Mouse (Mus musculus) cerebellum, adult 9-11 months (tissue): ENCODE data around the gene Ccdc15.
A peak's percentile ranks its signal among the peaks of the same experiment; 100 is the strongest.

Source experiments
- DNase-seq: peaks from one replicate; pipeline ENCODE4 v3.0.0; 2022

Ccdc15 gene

DNA sequence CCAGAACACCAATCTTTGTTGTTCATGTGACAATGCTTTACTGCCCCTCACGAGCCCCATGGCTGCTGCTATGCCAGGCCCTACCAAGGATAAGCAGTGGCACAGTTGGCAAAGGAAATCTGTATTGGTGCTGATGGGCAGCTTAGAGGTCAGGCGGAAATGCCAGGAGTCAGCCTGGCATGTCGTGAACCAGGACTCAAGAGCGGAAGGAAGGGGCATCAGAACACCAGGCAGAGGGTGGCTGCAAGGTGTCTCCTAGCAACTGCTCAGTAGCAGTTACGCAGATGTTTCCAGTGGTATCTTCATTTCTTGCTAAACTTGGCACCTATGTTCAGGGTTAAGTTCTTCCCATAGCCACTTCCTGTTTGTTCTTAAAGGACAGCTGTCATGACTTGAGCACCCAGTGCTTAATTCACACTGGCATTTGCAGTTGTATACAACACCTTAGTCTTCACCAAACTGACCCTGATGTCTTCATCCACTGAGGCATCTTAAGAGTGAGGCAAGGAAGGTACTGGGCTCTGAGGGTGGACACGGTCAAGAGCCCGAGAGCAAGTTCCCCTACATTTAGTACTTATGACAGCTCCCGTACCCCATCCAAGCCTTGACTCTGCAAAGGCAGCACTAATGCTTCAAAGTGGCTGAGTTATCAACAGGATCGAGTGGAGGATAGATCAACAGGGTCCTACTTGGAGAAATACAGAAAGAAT is 117.6 kb downstream of the Ccdc15 start:
- no peak for DNase-seq

DNA sequence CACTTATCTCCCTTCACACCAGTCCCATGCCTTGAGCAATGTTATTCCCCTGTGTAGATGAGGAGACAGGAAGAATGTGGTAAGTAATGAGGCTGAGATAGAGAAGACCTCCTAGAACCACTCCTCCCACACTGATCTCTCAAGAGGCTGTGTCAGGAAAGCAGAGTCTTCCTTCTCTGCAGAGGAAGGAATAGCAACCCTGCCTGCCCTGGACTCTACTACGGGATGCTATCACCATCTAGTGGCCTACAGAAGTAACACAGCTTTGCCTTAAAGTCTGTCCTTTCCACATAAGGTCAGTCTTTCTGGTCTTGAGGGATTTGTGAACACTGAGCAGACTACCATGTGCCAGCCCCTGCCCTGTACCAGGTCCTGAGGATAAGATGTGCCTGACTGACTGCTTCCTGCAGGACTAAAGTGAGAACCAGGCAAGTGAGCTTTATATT is 118.3 kb downstream of the Ccdc15 start:
- DNase-seq: peak; percentile 58
